Mouse (Mus musculus) hindbrain, embryonic 11.5 days (tissue): ENCODE results near the gene Phgr1. TPM values are rescaled to one million over a fixed set of nuclear protein-coding genes. Genes with fewer than 3 reads are reported as not detected.

Experiments
- ATAC-seq: fragments of 200-750 bp; cut with Nextera tagmentation; 2 replicates; pipeline ENCODE4 v1.8.0; 2017; ENCODE audit warnings: mild to moderate bottlenecking, moderate TSS enrichment, moderate library complexity; ENCODE audit not compliant: low FRiP score
- DNase-seq: peaks from one replicate; pipeline ENCODE4 v3.0.0-alpha.2; 2015; ENCODE audit warnings: low spot score
- H3K27ac ChIP-seq: fragments of 300-500 bp; sonication (generic); 2 replicates; pipeline ENCODE4 v1.5.1; 2014; ENCODE audit warnings: mild to moderate bottlenecking, low read depth, low read length
- H3K27me3 ChIP-seq: fragments of 300-500 bp; sonication (generic); 2 replicates; pipeline ENCODE4 v1.6.1; 2014; ENCODE audit warnings: mild to moderate bottlenecking, low read length, moderate library complexity, mixed read lengths; ENCODE audit not compliant: control insufficient read depth, insufficient read depth
- H3K36me3 ChIP-seq: fragments of 300-500 bp; sonication (generic); 2 replicates; pipeline ENCODE4 v1.6.1; 2014; ENCODE audit warnings: mild to moderate bottlenecking, low read length, moderate library complexity, mixed read lengths; ENCODE audit not compliant: control insufficient read depth, insufficient read depth
- H3K4me1 ChIP-seq: fragments of 300-500 bp; sonication (generic); replicated peaks from 2 replicates; pipeline ENCODE4 v1.6.1; 2014; ENCODE audit warnings: low read length, mixed read lengths; ENCODE audit not compliant: control insufficient read depth, insufficient read depth
- H3K4me2 ChIP-seq: fragments of 300-500 bp; sonication (generic); replicated peaks from 2 replicates; pipeline ENCODE4 v1.6.1; 2014; ENCODE audit warnings: mild to moderate bottlenecking, low read depth, low read length
- H3K4me3 ChIP-seq: fragments of 300-500 bp; sonication (generic); 2 replicates; pipeline ENCODE4 v1.5.1; 2014; ENCODE audit warnings: low read depth, low read length
- H3K9ac ChIP-seq: fragments of 300-500 bp; sonication (generic); 2 replicates; pipeline ENCODE4 v1.6.1; 2014; ENCODE audit warnings: low read depth, low read length
- H3K9me3 ChIP-seq: fragments of 300-500 bp; sonication (generic); 2 replicates; pipeline ENCODE4 v1.6.1; 2016; ENCODE audit warnings: low read length; ENCODE audit not compliant: control insufficient read depth
- WGBS: fragments of 180-500 bp; shearing (Covaris S2); extraction: QIAGEN DNeasy Blood & Tissue Kit; methylation state at CpG from one replicate; pipeline ENCODE4 v1.1.7; 2014; 5-methylcytosine and 5-hydroxymethylcytosine counted together
- polyA plus RNA-seq: library from polyadenylated mRNA; unstranded; fragments of >200 nt; fragmentation: Nextera tagmentation; extraction: Ambion mirVana; gene quantifications from 2 replicates; pipeline ENCODE4 v1.2.1, GENCODE M21; 2014

The Phgr1 gene
- polyA plus RNA-seq, 1 experiment from 2014 or later: not detected

DNA sequence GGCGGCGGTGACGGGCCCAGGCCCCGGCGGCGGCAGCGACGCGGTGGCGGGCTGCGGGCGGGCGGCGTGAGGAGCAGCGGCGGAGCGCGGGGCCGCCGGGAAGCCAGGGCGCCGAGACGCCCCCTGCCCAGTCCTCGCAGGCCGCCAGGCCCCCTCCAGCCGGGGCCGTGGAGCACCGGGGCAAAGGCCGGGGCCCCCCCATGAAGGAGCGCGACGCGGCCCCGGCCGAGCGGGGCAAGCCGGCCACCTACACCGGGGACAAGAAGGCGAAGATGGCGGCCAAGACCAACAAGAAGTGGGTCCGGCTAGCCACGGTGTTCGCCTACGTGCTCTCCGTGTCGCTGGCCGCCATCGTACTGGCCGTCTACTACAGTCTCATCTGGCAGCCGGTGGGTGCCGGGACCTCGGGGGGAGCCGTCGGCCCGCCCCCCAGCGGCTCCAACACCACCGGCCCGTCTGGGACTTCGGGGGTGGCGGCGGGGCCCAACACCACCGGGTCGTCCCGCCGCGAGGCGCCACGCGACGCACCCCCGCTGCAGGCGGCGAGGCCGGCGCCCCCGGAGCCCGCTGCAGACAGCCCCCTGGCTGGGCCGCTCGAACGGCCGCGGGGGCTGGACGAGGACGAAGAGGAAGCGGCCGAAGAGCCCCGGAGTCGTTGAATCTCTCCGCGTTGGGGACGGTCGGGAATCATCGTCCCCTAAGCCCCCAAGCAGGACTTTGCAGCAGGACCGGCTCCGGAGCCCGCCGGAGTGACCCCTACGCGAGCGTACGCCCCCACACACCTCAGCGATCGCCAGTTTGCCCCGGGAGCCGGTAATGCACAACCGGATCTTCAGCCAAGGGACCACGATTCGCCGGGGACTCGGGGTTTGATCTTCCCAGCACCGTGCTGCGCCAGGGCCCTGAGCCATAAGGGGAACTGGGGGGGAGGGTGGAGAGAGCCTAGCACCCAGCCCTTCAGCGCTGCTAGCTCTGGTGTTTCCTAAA is 26.4 kb upstream of the Phgr1 start:
- peak; percentile 50 for ATAC-seq
- Histone ChIP-seq H3K4me2 (peak overlapping the region; percentile 92), H3K36me3 (0 out of 2 replicates have a peak, but pooled peaks cover 3% of the 10 kb centered on the region), H3K9me3 (no peaks in the 10 kb centered on the region), H3K4me3 (peak overlapping the region; percentile 93), H3K27me3 (peaks cover 5% of the 10 kb centered on the region; the same call in 1 of the 2 replicates), H3K27ac (peak overlapping the region; percentile 47; the same call in 1 of the 2 replicates), H3K9ac (peak overlapping the region; percentile 92), H3K4me1 (peaks cover 6% of the 10 kb centered on the region)
- DNase-seq: peak; percentile 67
- WGBS: under 1% methylated on average over 75 of the region's 113 CpGs

DNA sequence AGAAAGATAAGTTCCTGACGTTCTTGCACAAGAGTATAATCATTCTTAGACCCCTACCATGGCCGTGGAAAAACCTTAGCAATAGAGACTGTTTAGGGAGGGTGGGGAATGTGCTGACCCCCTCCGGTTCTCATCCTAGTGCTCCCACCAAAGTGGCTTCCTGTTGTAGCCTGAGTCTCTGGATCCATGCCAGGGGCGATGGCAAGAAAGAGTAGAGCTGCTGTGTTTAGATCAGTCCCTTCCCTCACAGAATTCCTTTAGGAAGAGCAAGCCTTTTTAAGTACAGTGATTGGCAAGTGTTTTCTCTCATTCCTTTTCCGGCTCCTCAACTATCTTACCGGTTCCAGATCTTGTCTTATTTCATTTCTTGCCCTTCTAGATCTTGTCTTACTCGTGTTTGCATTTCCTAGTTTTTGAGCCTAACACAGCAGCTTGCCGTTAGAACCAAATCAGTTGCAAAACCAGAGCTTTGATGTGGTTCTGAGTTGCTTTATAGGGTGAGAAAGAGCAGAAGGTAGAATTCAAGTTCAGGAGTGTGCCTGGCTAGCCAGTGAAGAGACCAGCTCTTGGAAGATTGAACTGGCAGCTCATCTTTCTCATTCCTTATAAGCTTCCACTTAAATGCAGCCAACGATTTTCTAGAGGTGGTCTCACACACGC is 25.1 kb upstream of the Phgr1 start:
- no peaks in the 10 kb centered on the region for H3K9me3 ChIP-seq
- ATAC-seq (no peak), DNase-seq (no peak)
- peaks cover 6% of the 10 kb centered on the region for H3K4me1 ChIP-seq
- H3K4me3 ChIP-seq: peak overlapping the region; percentile 93; the same call in 1 of the 2 replicates
- H3K4me2 ChIP-seq: peak overlapping the region; percentile 92
- 50% methylated on average over 10 of the region's 10 CpGs for WGBS
- H3K27me3 ChIP-seq: peaks cover 5% of the 10 kb centered on the region; the same call in 1 of the 2 replicates
- 0 out of 2 replicates have a peak, but pooled peaks cover 3% of the 10 kb centered on the region for H3K36me3 ChIP-seq
- no peak overlapping the region; the same call in 1 of the 2 replicates for H3K9ac ChIP-seq
- no peak overlapping the region for H3K27ac ChIP-seq

DNA sequence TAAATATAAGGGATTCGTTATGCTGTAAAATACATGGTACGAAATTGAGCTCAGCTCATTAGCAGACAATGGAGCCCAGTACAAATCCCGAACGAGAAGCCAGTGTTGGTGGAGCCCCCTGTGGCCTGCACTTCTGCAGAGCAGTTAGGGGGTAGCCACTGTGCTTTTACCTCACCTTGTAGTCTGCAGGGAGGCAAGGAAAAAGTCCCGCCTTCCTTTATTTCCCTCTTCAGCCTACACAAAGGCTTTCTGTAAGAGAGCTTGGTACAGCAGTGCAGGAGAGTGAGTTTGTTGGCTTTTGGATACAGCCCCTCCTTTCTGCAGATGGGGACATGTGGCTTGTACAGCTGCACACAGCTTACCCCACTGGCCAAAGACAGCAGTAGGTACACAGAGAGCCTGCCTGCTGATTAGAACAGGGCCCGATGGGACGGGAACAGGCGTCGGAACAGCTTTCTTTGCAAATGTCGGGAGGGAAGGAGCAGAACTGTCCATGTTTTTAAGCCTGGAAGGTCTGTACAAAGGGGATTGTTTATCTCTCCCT is 23.2 kb upstream of the Phgr1 start:
- Histone ChIP-seq H3K9me3 (no peaks in the 10 kb centered on the region), H3K4me1 (peaks cover 6% of the 10 kb centered on the region), H3K9ac (no peak overlapping the region), H3K4me3 (no peak overlapping the region), H3K27ac (peak overlapping the region; percentile 45; the same call in 1 of the 2 replicates), H3K36me3 (0 out of 2 replicates have a peak, but pooled peaks cover 3% of the 10 kb centered on the region), H3K27me3 (peaks cover 1% of the 10 kb centered on the region; the same call in 1 of the 2 replicates), H3K4me2 (no peak overlapping the region)
- 25% methylated on average over 10 of the region's 10 CpGs for WGBS
- DNase-seq: no peak
- ATAC-seq: no peak

DNA sequence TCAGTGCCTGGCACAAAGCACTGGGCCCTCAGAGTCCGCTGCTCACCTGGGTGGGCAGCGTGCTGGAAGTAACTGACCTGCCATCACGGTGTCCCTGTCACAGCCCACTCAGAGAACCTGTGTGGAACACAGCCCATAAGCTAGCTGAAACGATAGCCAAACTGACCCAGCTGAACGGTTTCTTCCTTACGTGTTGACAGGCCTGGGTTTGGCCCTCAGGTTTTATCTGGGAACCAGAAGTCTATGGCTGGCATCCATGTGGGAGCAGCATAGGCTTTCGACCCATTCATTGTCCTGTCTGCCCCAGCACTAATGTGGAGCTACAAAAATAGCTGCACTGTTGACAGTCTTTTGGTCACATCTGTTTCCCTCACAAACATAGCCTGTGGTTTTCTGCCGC is 22.1 kb upstream of the Phgr1 start:
- WGBS: 89% methylated on average over 8 of the region's 8 CpGs
- Histone ChIP-seq H3K27me3 (no peaks in the 10 kb centered on the region), H3K27ac (no peak overlapping the region; the same call in 1 of the 2 replicates), H3K36me3 (0 out of 2 replicates have a peak, but pooled peaks cover 3% of the 10 kb centered on the region), H3K4me3 (no peak overlapping the region), H3K9ac (no peak overlapping the region), H3K4me2 (no peak overlapping the region), H3K4me1 (peaks cover 6% of the 10 kb centered on the region), H3K9me3 (no peaks in the 10 kb centered on the region)
- ATAC-seq (no peak), DNase-seq (no peak)

DNA sequence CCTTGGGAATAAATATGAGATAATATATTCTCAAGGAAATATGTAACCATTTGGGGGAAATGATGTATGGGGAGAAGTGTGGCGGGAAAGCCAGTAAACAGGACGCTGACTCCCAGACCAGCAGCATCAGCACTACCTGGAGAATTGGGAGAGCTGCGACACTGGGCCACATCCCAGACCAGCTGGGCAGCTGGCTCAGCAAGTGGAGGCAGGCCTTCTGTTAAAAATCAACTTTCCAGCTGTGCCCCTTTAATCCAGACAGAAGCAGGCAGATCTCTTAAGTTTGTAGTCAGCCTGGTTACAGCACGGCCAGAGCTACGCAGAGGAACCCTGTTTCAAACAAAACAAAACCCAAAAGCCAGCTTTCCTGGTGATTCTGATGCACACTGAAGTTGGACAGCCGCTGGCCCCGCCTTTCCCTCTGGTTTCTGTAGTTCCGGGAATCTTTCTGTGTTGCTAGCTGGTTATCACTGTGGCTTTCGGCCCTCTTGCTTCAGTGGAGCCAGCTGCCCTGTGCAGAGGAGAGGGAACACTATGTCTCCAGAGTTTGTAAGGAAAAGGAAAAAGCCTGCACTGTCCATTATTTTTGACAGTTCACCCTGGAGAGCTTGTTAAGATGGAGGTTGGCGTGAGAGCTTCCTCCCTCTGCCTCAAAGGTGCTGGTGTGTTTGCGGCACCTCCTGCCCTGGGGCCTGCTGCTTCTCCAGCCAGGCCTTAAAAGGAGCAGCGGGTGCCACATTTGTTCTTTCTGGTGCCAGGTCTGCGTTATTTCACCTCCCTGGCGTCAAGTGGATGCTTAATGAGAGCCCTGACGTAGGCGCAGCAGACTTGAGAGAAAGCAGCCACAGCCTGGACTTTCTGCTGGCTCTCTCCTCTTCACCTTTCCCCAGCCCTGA is 20.4 kb upstream of the Phgr1 start:
- 0 out of 2 replicates have a peak, but pooled peaks cover 3% of the 10 kb centered on the region for H3K36me3 ChIP-seq
- no peaks in the 10 kb centered on the region for H3K9me3 ChIP-seq
- WGBS: 68% methylated on average over 16 of the region's 16 CpGs
- DNase-seq (no peak), ATAC-seq (no peak)
- no peak overlapping the region for H3K27ac ChIP-seq
- peaks cover 6% of the 10 kb centered on the region for H3K4me1 ChIP-seq
- no peak overlapping the region for H3K9ac ChIP-seq
- H3K27me3 ChIP-seq: no peaks in the 10 kb centered on the region
- H3K4me3 ChIP-seq: no peak overlapping the region
- no peak overlapping the region for H3K4me2 ChIP-seq

DNA sequence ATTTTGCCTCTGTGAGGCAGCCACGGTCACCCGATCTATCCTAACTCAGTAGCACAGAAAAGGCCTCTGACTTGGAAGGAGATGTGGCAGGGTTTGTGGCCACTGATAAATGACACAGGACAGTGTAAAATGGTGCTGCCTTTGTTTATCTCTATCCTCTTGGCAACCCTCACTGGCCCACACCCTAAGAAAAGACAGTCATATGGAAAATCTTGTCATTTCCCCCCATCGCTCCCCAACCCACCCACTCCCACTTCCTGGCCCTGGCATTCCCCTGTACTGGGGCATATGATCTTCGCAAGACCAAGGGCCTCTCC is 19.8 kb upstream of the Phgr1 start:
- H3K4me3 ChIP-seq: no peak overlapping the region
- no peak overlapping the region for H3K9ac ChIP-seq
- 76% methylated on average over 4 of the region's 4 CpGs for WGBS
- ATAC-seq (no peak), DNase-seq (no peak)
- no peak overlapping the region for H3K27ac ChIP-seq
- H3K27me3 ChIP-seq: no peaks in the 10 kb centered on the region
- no peak overlapping the region for H3K4me2 ChIP-seq
- 0 out of 2 replicates have a peak, but pooled peaks cover 3% of the 10 kb centered on the region for H3K36me3 ChIP-seq
- peaks cover 6% of the 10 kb centered on the region for H3K4me1 ChIP-seq
- H3K9me3 ChIP-seq: no peaks in the 10 kb centered on the region

DNA sequence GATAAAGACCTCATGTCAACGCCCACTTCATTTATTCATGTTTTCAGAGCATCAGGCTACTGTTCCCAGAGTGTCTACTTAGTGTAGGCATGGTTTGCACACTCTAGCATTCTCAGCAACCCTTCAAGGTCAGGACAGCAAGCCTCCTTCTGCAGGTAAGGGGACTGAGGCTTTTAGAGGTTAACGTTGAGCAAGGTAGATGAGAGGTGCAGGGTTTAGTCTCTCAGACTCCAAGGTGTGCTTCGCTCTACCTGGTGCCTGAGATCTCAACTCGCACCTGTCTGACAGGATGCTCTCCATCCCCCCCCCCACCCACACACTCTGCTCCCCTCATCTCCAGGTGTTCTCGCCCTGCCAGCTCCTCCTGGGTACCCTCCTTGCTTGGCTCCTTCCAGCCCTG is 18.4 kb upstream of the Phgr1 start:
- DNase-seq (no peak), ATAC-seq (no peak)
- H3K4me2 ChIP-seq: no peak overlapping the region
- H3K9me3 ChIP-seq: no peaks in the 10 kb centered on the region
- peaks cover 4% of the 10 kb centered on the region for H3K4me1 ChIP-seq
- H3K9ac ChIP-seq: no peak overlapping the region
- no peaks in the 10 kb centered on the region; the same call in 1 of the 2 replicates for H3K27me3 ChIP-seq
- WGBS: 94% methylated on average over 5 of the region's 5 CpGs
- 0 out of 2 replicates have a peak, but pooled peaks cover 3% of the 10 kb centered on the region for H3K36me3 ChIP-seq
- H3K27ac ChIP-seq: no peak overlapping the region
- no peak overlapping the region for H3K4me3 ChIP-seq

DNA sequence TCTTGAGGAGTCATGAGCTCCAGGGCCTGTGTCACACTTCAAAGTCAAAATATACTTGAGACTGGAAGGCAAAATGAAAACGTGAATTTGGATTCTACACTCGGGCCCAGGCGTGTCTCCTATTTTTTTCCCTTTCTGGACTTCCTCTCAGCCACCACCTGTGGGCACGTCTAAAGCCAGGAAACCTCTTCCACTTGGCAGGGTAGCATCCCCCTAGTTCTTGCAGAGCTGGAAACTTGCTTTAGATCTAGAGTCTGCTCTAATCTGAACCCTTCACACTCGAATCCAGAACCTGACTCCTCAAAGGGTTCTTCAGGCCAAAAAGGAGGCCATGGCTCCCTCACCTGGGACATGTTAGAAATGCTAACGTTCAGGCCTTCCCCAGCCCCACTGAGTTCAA is 17.2 kb upstream of the Phgr1 start:
- no peak overlapping the region for H3K9ac ChIP-seq
- no peak overlapping the region for H3K4me2 ChIP-seq
- H3K9me3 ChIP-seq: no peaks in the 10 kb centered on the region
- no peaks in the 10 kb centered on the region; the same call in 1 of the 2 replicates for H3K27me3 ChIP-seq
- H3K4me3 ChIP-seq: no peak overlapping the region
- DNase-seq (no peak), ATAC-seq (no peak)
- H3K36me3 ChIP-seq: 0 out of 2 replicates have a peak, but pooled peaks cover under 1% of the 10 kb centered on the region
- 89% methylated on average over 6 of the region's 6 CpGs for WGBS
- H3K4me1 ChIP-seq: 0 out of 2 replicates have a peak, but pooled peaks cover 3% of the 10 kb centered on the region
- H3K27ac ChIP-seq: no peak overlapping the region
